Mouse (Mus musculus) adrenal gland, postnatal 36 days (tissue): ENCODE measurements at regions not wholly inside any gene's neighbourhood (a gene's known extent, or its start where the extent isn't known, plus 50 kb on each side); places are given as distances from the start of the nearest gene placed in this dataset.

Experiments
- DNase-seq, 2 experiments: peaks; one replicate each; pipeline ENCODE4 v3.0.0; 2021; ENCODE audit warnings: mixed read lengths in 1 of 2

DNA sequence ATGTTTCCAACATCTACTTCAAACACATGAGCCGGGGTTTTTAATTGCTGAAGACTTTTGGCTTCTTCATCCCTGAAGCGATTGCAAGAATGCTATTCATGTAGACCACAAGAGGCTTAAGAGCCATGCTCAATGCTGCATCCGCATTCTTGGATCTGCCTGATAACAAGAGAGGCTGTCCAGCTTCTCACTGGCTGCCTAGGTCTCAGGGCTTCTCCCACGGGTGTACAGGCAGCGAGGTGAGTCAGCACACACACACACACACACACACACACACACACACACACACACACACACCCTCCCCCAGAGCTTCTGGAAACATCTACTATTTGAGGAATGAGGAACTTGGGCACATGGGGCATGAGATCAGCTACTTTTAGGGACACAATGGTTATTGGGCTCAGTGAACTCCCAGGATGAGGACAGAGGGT is 261.1 kb downstream of the Tgfb2 start:
- no peak for DNase-seq

DNA sequence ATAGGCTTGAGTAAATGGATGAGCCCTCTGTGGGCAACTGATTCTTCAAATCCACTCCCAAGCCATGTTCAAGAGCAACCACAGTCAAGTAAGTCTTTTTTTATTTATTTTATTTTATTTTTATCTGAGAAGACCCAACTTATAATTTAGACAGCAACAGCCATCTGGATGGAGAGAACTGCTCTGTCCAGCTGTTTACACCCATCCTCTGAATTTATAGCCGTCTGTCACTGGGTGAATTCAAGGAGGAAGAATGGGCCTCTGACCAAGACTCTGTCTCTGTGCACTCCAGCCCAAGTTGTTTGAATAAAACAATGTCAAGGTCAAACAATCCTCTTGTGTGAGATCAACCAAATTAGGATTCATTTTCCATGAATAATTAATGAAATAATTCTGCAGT is 263.6 kb downstream of the Tgfb2 start:
- no peak for DNase-seq

DNA sequence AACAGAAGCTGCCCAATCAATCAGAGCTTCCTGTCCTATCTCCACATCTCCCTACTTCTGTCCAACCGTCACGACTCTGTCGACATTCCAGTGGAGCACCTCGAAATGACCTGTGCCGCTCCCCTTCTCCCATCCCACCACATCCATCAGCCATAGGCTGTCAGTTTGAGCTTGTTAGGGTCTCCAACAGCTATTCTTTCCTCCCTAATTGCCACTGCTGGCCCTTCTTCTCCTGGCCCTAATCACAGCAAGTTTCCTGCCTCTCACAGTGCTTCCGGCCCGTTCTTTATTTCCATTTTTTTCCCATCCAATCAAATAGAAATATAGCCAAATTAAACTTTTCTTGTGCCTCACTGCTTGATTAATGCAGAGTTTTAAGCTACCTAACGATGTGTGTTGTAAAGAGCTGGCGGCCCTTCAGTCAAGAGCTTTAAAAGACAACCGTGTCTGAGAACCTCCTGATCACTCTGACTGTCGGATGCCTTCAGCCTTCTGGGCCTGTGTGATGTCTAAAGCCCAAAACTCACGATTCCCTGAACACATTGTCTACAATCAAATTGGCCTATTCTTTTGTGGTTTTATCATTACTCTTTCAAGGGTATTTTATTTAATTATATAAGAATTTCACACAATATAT is 270.3 kb downstream of the Tgfb2 start:
- DNase-seq = no peak

DNA sequence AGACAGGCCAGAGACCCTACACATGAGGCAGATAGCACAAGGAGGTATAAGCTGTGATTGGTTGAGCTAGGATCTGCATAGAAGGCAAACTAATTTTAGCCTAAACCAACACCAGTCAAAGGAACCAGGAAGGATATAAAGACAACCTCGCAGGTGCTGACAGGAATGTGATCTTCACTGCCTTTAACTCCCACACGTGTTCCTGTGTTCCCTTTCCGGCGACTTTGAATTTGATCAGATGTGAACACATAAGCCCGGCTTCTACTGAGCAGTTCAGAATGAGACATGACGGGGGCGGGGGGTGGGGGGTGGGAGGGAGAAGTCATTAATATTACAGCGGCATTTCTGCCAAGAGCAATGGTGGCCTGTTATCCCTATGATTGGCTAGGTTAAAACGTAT is 271.0 kb downstream of the Tgfb2 start:
- no peak for DNase-seq

DNA sequence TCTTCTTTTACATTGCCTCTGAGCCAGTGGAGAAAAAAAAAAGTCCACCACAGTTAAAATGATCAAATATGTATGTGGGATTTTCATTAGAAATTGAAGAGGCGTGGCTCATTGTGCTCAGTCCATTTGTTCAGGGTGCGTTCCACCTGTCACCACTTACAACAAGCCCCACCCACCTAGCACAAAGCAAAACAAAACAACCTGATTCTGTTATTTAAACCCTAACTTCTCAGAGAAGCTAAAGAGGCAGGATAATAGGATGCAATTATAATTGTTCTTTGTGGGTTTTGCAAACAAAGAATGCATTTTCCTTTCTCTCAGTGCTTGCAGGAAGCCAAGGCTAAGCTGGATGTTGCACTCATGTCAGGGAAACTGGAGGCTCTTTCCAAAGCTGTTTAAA is 271.8 kb downstream of the Tgfb2 start:
- no peak for DNase-seq

DNA sequence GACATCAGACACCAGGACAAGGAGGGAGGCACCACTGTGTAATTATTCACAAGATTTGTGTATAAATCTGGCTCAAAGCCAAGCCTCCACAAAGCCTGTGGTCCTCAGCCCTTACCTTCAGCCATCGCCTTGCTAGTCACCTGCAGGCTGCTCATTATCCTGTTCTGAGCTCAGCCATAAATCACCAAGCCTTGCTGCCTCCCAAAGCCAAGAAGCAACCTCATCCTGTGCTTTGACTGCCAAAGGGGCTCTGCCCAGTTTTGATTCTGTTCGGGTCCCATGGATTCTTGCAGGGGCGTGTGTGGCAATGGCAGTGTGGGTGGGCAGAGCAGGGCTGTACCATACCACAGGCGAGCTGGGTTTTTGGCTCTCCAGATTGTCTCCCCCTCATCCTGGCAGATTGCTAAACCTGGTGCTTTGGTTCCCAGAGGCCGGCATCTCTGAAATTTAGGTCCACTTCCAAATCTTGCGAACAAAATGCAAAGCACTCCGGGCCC is 272.6 kb downstream of the Tgfb2 start:
- no peak for DNase-seq

DNA sequence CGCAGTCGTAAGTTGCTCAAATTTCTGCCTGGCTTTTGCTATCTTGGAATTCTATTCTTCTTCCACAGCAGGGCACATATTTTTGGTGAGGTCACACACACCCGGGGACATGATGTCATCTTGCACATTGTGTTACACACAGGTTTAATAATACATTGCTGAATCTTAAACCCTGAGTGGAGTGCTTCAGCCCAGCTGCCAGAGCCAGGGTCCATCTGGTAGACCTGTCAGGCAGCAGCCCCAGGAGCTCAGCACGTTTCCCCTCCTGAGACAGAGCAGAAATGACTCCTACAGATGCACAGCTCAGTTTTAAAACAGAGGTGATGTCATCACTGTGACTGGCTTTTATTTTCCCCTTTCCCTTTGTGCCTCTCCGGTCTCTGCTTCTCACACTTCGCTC is 280.4 kb downstream of the Tgfb2 start:
- no peak for DNase-seq

DNA sequence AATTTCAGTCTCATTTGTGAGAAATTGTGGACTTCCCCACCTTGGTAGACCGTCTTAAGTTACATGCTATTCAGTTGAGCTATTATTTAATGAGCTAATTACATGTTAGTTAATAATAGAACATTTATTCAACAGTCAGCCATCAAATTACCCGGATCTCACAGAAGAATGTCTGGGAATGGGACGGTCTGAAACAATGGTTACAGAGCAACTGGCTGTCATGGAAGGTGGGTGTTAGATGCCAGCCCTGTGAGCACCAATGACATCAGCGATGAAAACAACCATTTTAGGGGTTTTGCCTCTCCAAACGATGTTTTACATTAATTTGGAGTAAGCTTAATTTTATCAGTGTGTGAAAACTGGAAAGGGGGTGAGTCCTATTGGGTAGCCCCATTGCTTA is 281.7 kb downstream of the Tgfb2 start:
- DNase-seq = no peak

DNA sequence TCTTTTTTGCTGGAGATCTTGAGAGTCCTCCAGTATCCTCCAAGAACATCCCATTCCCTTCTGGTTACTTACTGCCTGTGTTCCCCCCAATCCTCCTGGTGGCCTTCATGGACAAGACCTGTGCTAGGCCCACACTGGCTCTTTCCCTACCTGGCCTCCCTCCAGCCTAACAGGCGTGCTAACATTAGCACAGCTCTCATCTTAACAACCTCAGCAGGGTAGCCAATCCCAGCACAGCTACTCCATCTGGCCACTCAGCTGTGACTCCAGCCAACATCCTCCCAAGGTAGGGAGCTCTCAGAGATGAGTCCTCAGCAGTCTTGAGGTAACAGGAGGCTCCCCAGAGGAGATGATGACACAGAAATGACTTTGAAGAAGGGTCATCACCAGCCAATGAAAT is 288.7 kb downstream of the Tgfb2 start:
- no peak for DNase-seq

DNA sequence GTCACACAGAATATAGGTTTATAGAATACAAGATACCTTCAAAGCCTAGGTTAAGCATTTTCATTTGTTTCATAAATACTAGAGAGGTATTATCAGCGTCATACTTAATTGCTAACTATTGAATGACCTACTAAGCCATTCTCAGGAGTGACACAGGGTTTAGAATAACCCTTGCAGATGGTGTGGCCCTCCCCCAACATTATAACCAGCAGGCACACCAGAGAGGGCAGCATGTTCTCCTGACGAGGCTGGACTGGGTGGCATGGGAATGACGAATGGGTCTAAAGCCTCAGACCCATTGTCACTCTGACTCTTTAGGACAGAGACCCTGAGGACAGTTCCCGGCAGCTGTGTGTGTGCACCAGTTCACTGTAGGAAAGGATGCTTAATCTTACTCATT is 290.5 kb downstream of the Tgfb2 start:
- DNase-seq = no peak

DNA sequence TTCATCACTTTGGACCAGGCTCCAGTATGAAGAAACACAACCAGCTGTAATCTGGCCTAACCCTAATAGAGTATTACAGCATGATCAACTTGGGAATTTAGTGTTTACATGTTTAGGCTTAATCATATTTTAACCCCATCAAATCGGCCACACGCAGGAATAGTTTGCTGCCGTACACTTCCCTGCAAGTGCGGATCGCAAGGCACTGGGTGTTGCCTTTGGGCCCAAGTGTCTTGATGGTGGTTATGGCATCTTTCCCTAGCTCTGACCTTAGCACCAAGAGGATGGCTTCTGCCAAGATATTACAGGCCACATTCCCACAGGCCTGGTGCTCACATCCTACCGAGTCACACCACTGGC is 291.9 kb downstream of the Tgfb2 start:
- no peak for DNase-seq

DNA sequence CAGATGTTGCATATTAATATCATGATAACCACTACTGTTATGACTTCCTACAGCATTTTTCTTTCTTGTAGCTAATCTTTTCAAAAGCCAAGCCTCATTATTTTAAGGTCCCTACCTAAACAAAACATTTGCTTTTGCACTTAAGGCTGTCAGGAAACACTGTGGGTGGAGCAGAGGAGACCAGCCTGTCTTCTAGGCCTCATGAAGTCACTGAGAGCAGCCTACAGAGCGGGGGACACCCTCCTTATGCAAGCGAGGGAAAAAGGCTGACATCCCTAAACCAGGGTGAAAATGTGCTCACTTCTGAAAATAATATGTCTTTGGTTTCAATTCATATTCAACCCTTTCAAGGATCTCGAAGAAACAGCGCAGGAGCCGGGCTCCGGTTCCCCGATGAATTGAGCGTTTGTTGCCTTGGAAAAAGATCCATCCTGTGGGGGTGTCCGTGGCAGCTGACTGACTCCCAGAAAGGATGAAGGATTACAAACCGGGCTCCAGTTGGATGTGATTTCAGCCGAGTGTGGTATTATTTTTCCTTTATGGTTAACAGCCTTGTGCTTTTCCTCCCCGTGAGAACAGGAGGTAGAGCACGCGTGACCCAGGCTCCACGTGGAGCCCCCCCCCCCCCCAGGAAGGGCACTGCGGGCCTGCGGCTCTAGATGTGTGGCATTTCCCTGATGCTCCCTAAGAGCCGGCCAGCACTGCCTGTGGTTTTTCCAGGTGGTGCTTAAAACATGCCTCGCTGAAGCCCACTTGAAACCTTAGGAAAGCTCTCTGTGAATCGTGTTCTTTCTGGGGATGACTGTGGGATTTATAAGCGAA is 292.5 kb downstream of the Tgfb2 start:
- DNase-seq = no peak

DNA sequence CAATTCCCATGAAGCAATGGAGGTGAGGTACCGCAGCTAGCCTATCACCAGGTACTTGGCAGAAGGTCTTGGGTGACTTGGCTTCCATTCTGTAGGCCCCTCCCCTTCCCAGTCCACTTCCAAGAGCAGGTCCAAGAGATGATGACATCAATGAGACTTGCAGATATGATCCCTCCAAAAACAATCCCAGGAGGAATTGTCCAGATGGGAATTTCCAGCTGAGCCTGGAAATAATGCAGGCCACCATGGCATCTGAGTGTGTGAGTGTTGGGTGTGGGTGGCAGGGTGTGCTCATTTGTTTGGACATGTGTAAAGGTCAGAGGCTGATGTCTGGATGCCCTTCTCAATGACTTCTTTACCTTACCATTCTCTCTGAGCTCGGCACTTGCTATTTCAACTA is 293.5 kb downstream of the Tgfb2 start:
- DNase-seq = no peak

DNA sequence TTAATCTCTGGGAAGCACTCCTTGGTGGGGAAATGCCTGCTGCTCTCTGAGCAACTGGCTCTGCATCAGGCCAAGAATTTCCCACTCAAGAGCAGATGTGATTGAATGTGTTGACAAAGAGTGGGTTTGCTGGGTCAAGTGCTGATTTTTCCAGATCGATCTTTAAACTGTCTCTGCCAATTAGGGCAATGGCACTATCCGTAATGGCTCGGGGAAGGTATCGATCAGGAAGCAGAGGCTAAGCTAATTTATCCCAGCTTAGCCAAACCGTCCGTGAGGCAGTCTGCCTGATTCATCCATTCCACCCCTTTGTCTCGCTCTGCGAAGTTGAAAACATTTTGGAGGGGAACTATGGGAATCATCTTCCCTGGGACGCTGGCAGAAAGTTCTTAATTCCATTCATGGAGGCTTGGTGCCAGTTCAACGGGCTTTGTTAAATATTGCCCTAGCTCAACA is 291.9 kb upstream of the Lyplal1 start:
- no peak for DNase-seq

DNA sequence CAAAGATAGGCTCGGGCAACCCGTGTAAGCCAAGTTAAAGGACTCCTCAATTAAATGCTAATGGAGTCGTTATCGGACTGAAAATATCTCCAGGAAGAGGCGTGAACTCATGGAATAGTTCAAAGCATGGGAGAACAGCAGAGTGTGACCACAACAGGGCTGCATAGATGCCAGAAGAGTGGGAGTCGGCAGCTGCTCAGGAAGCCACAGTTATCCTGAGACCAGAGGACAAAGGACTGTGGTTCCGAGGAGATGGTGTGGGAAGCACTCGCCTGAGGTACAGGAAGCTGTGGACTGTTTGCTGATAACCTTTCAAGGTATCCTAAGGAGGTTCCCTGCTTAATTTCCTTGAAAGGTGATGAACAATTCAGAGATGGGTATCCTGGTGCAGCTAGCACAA is 290.5 kb upstream of the Lyplal1 start:
- no peak for DNase-seq

DNA sequence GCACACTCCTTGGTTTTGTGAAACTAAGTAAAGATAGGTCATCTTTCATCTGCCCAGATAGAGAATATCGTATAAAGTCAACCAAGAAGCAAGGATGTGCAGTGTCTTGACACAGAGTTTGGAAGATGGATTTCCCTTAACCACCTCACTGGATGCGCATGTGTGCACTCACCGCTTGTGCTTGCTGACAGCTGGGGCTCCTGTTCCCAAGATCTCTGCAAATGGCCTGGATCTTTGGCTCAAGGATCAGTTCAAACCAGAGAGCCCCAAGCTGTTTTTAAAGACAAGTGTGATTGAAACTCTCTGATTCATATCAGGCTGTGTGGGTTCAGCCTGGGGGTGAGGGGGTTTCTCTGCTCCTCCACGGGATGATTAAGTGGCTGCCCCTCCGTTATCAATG is 288.6 kb upstream of the Lyplal1 start:
- no peak for DNase-seq

DNA sequence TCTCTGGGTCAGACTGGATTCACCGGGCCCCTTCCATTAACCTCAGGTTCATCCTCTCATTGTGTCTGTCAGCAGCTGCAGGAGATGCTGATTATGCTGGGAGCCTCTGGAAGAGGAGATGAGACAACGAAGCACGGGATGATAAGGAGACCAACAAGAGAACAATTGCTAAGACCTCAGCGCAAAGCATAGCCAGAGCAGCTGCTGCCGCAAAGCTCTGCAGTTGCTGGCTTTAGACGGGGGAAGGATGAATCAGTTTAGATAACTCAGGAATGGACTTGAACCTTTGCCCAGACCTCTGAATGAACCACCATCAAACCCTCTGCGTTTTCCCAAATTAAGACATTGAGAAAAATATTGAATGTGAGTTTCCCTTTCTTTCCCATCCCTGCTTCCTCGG is 282.7 kb upstream of the Lyplal1 start:
- DNase-seq = peak; percentile 2 to 20

DNA sequence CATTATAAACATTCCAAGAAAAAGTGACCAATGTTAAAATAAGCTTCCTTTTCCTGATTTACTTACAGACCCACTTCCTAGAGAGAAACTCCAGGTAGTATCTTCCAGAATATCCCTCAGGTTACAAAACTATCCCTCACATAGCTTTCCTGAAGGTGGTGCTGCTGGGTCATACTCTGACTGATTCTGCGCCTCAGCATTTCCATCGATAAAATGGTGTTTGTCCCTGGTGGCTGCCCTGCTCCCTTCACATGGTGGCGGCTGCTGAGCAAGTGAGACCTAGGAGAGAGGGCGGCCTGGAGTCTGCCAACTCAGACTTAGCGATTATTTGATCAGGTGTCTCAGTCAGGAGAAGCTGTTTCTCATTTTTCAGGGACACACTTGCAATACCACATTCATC is 275.9 kb upstream of the Lyplal1 start:
- DNase-seq = peak; percentile 2 to 9

DNA sequence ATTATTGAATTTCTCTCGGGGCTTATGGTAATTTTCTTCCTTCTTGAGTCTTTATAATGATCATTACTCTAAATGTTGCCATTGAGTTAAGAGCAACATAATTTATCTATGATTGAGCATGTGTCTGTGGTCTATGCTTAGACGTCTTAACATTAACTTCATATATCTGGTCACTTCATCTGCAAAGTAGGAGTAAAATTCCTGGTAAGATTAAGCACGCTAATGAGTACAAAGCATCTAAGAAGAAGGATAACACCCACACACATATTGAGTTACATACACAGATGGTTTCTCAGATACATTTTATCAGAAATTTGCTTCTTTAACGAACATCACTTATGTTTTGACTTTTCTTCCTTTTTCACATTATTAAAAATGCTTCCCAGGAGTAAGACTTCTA is 267.3 kb upstream of the Lyplal1 start:
- no peak for DNase-seq

DNA sequence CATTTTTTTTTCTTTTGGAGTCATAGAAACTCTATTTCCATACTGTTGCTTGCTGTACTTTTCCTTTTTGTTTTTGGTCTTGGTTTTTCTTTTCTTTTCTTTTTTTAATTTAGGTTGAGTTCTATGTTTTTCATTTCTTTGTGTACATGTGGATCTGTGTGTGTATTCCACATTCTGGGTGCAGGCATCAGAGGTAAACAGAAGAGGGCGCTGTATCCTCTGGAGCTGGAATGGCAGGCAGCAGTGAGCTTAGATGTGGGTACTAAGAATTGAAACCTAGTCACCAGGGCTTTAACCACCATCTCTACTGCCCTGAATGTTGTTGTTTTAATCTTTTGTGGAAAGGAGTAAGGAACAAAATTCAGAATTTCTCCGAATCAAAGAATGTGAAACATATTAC is 266.3 kb upstream of the Lyplal1 start:
- DNase-seq = no peak

DNA sequence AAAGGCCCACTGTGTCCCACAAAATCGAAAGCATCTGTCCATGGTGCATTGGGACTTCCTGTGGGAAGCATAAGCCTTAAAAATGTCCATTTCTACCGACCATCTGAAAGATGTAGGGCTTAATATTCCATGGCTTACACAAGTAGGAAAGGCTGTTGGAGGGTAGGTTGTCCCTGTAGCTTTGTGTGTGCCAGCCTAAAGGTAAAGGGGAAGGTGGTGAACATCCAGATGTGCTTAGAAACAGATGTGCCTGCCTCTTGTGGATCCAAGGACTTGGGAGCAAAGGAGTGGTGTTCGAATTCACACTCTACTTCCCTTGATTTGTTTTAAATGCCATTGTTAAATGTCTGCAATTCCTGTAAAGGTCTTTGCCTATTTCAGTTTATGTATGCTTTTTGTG is 265.9 kb upstream of the Lyplal1 start:
- DNase-seq = no peak

DNA sequence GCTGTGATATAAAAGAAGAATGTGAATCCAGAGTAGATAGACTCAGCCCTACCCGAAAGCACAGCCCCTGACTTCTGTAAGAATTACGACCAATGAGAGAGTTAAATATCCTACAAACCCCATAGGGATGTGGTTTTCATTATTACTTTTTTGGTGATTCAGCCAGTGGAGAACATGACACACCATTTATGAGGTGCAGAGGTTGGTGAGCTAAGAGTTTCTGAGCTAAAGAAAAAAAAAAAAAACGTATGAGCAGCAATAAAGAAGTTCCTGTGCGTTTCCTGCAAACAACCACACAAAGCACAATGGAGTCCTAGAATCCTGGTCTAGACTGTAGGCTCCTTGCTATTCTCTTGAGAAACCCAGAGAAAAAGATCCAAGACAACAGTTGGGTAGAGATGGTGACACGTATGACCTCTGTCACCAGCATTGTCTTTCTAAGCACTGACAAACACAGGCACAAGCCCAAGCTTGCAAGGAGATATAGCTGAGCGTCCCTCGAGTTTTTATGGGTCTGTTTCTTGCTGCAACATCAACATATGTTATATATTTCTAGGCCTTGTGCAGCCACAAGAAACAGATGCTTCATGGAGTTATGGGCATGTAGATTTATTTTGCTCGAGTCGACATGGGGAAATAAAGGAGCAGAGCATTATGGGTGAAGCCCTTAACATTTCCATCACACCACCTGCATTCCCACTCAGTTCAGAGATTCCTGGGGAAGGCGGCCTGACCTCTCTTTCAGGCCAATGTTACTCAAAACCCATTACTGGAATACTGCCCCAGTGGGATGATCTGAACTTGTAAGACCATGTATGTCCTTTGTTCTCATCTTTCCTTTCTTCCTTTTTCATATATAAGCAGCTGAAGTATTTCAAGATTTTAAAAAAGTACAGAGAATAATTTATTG is 263.1 kb upstream of the Lyplal1 start:
- no peak for DNase-seq
